Mouse (Mus musculus): ENCODE results near the gene 4931406C07Rik.

4931406C07Rik gene

DNA sequence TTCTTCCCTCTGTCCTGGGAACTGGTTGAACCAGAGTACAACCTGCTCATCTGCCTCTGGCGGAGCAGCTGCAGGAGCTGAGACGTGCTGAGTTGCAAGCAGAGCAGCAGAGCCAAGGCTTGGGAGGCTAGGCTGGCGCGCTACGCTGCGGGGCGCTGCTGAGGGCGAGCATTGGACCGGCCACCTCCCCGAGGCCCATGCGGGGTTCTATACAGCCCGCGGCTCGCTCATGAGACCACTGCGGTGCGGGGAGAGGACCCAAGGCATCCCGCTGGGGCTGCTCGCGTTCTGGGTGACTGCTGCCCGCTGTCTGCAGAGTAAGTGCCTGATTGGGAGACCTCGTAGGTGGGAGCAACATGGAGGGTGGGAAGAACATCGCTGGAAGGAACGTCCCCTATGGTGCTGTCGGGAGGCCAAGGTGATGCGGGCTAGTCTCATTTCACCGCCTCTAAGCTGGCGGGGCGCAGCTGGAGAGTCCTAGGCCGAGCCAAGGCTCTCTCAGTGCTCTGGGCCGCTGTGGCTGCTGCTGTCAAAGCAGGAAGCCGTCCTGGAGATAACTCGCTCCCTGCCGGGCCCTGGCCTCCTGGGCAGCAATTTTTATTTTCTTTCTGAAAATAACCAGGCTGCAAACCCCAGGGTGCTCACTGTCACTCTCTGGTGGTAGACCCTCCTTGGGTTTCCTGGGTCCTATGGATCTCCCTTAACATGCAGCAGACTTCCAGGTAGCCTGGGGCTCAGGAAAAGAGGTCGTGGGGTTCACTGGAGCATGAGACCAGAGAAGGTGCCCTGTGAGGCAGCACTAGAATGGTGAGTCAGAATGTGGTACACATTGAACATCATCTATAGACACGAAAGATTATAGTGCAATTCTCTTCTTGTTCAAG, 67.0 kb downstream of the 4931406C07Rik start, which contains the start of gene Vstm5:
Gene Vstm5, plus strand, starts transcription at position 4 of the 884 bp plus-strand sequence.
- DNase-seq (ENCODE audit: low read depth, low spot score), result peak; percentile 36

DNA sequence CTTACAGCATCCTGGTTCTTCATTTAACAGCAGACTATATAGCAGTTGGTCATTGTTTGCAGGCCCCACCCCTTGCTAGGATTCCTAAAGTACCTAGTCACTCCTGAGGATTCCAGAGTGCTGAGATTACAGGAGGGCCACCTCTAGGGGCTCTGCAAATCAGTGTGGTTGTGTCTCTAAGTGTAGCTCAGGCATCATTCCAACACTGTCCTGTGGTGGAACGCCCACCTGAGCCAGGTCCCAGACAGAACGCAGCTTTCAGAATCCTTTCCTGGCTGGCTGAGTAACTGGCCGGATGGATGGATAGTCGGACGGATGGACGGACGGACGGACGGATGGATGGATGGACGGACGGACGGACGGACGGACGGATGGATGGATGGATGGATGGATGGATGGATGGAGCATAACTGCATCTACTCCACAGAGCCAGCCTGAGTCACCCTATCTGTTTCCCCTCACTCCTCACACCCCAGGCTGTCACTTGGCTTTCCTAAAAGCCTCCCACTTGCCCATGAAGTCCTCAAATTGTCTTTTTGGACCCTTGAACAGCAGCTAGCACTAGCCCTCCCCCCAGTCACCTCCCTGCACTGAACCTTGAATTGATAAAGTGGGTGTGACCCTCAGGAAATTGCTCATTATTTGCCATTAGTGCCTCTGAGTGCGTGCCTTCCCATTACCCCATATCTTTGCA, 67.8 kb downstream of the 4931406C07Rik start:
- DNase-seq (ENCODE audit: low read depth, low spot score), result no peak

DNA sequence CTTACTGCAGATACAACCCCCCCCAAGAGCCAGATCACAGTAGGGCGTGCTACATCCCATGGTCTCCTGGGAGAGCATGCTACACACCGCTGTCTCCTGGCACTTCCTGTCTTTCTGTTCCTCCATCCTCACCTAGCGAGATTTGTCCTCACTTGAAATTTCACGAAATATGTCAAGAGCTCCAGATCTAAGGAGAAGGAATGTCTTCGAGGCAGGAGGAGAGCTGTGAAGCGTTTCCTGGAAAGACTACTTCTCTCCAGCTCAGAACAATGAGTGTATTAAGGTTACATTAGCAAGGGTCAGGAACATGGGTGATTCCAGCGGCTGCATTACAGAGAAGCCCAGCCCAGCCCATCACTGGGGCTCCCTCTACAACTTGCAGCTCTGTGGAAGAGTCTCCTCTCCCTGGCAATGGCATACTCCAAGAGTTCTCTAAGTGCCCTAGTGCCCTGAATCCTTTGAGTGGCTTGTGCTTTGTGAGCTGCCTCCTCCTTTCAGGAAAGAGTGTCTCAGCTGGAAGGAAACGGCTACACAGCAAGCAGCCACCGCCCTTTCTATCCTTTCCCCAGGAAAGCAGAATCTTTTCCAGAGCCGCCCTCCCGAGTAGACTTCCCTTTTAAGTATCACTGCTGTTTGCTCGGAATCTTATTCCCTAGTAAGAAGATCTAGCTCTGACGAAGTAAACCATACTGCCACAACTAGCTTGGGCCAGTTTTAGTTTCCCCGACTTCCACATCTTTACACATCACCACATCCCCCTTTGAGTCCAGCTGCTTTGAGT, 68.5 kb downstream of the 4931406C07Rik start:
- no peak for DNase-seq (ENCODE audit: low read depth, low spot score)

DNA sequence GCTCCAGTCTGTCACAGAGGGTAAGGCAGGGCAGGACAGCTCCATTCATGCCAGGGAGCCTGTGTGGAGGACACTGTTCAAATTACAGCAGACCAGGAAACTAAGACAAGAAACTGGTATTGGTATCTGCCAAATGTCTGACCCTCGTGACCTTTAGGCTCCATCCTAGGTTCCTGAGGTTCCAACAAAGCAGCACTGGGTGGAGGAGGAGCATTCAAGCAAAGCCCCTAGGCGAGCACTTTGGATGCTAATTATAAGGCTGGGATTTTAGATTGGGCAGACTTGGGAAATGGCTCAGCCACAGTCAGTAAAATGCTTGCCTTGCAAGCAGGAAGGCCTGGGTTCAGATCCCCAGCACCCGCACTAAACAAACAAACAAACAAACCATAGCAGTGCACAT, 70.3 kb downstream of the 4931406C07Rik start:
- DNase-seq (ENCODE audit: low read depth, low spot score), result no peak

DNA sequence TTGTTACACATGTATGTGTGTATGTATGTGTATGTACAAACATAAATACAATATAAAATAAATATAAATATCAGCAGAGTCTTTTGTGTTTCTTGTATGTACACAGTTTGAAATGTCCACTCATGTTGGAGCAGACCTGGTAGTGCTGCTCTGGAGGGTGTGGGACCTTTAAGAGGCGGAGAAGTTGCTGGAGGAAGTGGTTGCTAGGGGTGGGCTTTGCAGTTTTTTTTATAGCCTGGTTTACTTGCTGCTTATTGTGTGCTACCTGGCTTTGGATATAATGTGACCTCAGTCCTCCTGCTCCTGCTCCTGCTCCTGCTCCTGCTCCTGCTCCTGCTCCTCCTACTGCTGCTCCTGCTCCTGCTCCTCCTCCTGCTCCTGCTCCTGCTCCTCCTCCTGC, 72.6 kb downstream of the 4931406C07Rik start:
- DNase-seq (ENCODE audit: low read depth, low spot score), result no peak

All from telencephalon, adult 2 months (tissue).